Mouse (Mus musculus): Measurements from ENCODE around the gene Chit1. TPM values are rescaled to one million over a fixed set of nuclear protein-coding genes. Genes with fewer than 3 reads are reported as not detected.

The Chit1 gene
- polyA plus RNA-seq, 1 experiment from 2014 or later = not detected

DNA sequence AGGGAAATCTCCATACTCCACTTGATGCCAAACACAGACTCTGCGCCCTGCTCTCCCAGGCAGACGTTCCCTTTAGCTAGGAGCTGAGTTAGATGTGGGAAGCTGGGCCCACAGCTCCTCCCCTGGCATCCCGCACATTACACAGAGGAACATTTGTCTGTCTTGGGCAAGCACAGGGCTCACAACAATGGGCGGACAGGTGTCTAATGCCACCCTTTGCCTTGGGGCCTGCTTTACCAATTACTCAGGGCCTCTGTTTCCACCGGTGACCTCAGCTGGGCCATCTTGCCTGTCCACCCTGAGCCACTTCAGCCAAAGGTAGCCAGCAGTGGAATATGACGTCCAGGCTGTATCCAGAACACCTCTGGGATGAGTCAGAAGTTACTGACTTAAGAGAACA is 50.4 kb downstream of the Chit1 start:
- no peak for ATAC-seq
- H3K9me3 ChIP-seq = no peaks in the 10 kb centered on the region
- WGBS = 78% methylated on average over 6 of the region's 6 CpGs

DNA sequence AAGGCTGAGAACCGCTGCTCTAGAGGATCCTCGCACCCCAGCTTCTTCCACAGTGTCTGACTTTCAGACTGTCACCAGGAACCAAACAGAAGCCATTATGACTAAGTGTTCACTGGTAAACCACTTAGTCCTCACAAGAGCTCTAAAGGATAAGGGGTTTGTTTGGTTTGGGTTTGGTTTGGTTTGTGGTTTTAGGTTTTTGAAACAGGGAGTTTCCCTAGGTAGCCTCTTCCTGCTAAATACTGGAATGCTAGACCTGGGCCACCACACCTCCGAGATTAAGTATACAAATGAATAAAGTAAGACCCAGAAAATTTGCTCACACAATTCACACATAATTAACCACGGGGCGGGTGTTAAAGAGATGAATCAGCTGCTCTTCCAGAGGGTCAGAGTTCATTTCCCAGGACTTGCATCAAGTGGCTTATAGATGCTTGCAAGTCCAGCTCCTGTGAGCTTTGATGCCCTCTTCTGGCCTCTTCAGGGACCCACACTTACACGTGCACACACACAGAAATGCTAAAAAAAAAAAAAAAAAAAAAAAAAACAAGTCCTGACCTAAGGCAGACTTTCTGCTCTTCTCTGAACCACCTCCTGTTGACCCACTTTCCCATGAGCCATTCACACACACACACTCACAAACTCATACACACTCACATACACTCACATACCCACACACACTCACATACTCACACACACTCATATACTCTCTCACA is 51.6 kb downstream of the Chit1 start:
- Histone ChIP-seq H3K4me1 (replicated peaks) (no peaks in the 10 kb centered on the region), H3K9me3 (no peaks in the 10 kb centered on the region), H3K36me3 (no peaks in the 10 kb centered on the region), H3K27ac (no peak overlapping the region), H3K4me2 (replicated peaks) (no peak overlapping the region), H3K4me3 (replicated peaks) (no peak overlapping the region), H3K9ac (no peak overlapping the region), H3K27me3 (replicated peaks) (no peaks in the 10 kb centered on the region)
- WGBS = 86% methylated on average over 6 of the region's 6 CpGs
- no peak for ATAC-seq

More for the DNA sequence above, 50.4 kb downstream of the Chit1 start:
- no peak overlapping the region for H3K4me3 ChIP-seq (replicated peaks)
- H3K9ac ChIP-seq = no peak overlapping the region
- no peak overlapping the region for H3K27ac ChIP-seq
- no peaks in the 10 kb centered on the region for H3K36me3 ChIP-seq
- no peak overlapping the region for H3K4me2 ChIP-seq (replicated peaks)
- no peaks in the 10 kb centered on the region for H3K27me3 ChIP-seq (replicated peaks)
- H3K4me1 ChIP-seq (replicated peaks) = no peaks in the 10 kb centered on the region

DNA sequence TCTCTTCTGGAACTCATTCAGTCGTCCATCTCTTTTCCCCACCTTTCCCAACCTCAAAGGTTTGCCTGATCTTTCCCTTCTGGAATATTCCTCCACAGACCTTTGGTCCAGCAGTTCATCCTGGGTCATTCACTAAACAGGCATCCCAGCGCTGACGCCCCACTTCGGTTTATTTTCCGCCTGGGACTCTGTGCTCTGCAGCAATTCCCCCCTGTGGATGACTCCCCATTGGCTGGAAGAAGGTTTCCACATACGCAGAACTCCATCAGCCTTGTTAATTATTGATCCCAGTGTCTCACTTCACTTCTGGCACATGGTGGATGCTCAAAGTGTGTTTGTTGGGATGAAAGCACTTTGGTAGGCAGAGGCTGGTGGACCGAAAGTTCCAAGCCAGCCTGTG is 52.4 kb downstream of the Chit1 start:
- no peaks in the 10 kb centered on the region for H3K36me3 ChIP-seq
- H3K9ac ChIP-seq = no peak overlapping the region
- H3K4me3 ChIP-seq (replicated peaks) = no peak overlapping the region
- no peaks in the 10 kb centered on the region for H3K27me3 ChIP-seq (replicated peaks)
- no peaks in the 10 kb centered on the region for H3K4me1 ChIP-seq (replicated peaks)
- WGBS = 77% methylated on average over 7 of the region's 7 CpGs
- no peak overlapping the region for H3K27ac ChIP-seq
- 0 out of 2 replicates have a peak, but pooled peaks have one; percentile 41 for ATAC-seq
- H3K9me3 ChIP-seq = no peaks in the 10 kb centered on the region
- no peak overlapping the region for H3K4me2 ChIP-seq (replicated peaks)

- WGBS = 64% methylated on average over 4 of the region's 4 CpGs
- Histone ChIP-seq H3K4me3 (replicated peaks) (no peak overlapping the region), H3K4me2 (replicated peaks) (no peak overlapping the region), H3K27ac (no peak overlapping the region), H3K9me3 (no peaks in the 10 kb centered on the region), H3K36me3 (no peaks in the 10 kb centered on the region), H3K9ac (no peak overlapping the region), H3K4me1 (replicated peaks) (0 out of 2 replicates have a peak, but pooled peaks cover 4% of the 10 kb centered on the region), H3K27me3 (replicated peaks) (no peaks in the 10 kb centered on the region)
- no peak for ATAC-seq
Observed at GRCm38 (mm10) chr1:134164454-134164853, 53.4 kb downstream of the Chit1 start.

DNA sequence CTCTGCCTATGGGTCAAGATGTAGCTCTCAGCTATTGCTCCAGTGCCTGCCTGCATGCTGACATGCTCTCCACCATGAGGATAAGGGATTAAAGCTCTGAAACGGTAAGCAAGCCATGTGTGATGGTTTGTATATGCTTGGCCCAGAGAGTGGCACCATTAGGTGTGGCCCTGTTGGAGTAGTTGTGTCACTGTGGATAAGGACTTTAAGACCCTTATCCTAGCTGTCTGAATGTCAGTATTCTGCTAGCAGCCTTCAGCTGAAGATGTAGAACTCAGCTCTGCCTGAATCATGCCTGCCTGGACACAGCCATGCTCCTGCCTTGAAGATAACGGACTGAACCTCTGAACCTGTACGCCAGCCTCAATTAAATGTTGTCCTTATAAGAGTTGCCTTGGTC is 55.5 kb downstream of the Chit1 start:
- Histone ChIP-seq H3K4me1 (replicated peaks) (0 out of 2 replicates have a peak, but pooled peaks cover 4% of the 10 kb centered on the region), H3K27me3 (replicated peaks) (no peaks in the 10 kb centered on the region), H3K9me3 (no peaks in the 10 kb centered on the region), H3K27ac (no peak overlapping the region), H3K4me2 (replicated peaks) (no peak overlapping the region), H3K9ac (no peak overlapping the region), H3K36me3 (no peaks in the 10 kb centered on the region), H3K4me3 (replicated peaks) (no peak overlapping the region)
- 92% methylated on average over 3 of the region's 3 CpGs for WGBS
- ATAC-seq = no peak

DNA sequence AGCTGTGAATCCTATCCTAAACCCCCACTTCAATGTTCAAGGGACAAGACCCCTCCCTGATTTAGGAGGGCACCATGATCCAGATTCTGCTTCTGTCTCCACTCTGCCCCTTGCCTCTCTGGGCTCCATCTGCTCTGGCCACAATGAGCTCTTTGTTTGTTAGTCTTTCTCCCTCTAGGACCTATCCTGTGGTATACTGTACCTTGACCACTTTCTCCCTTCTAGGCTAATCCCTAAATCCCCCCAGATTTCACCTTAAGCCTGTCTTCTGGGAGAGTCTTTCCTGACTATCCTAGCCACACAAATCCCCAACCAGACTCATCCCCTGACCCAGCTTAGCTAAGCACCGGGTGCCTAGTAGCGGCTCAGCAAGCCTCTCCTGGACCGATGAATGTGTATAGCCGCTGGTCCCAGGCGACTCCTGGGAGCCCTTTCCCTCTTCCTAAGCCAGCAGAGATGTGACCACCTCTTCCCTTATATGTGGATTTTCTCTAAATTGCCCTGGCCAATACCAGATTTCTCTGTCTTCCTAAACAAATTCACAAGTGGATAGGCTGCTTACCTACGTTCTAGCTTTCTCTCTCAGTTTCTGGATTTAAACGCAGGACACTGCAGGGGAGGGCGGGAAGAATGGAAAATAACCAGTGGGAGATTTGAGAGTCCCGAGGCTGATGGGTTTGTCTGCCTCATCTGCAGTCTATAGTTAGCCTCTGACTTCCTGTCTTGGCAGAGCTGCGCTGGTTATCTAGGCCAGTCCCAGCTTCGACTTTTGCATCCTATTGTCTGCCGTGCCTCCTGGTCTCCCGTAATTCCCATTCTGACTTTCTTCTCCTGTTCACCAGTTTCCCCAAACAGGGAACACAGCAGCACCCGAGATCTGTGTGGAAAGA is 56.6 kb downstream of the Chit1 start:
- no peak overlapping the region for H3K27ac ChIP-seq
- H3K27me3 ChIP-seq (replicated peaks) = no peaks in the 10 kb centered on the region
- H3K36me3 ChIP-seq = no peaks in the 10 kb centered on the region
- no peak for ATAC-seq
- H3K9me3 ChIP-seq = no peaks in the 10 kb centered on the region
- 0 out of 2 replicates have a peak, but pooled peaks cover 4% of the 10 kb centered on the region for H3K4me1 ChIP-seq (replicated peaks)
- no peak overlapping the region for H3K4me2 ChIP-seq (replicated peaks)
- no peak overlapping the region for H3K9ac ChIP-seq
- H3K4me3 ChIP-seq (replicated peaks) = no peak overlapping the region
- 60% methylated on average over 14 of the region's 14 CpGs for WGBS

- Histone ChIP-seq H3K9ac (no peak overlapping the region), H3K4me1 (replicated peaks) (0 out of 2 replicates have a peak, but pooled peaks cover 4% of the 10 kb centered on the region), H3K27ac (no peak overlapping the region), H3K36me3 (no peaks in the 10 kb centered on the region), H3K4me2 (replicated peaks) (no peak overlapping the region), H3K27me3 (replicated peaks) (no peaks in the 10 kb centered on the region), H3K9me3 (no peaks in the 10 kb centered on the region), H3K4me3 (replicated peaks) (no peak overlapping the region)
- ATAC-seq = peak; percentile 91
- 66% methylated on average over 3 of the region's 3 CpGs for WGBS
Observed at GRCm38 (mm10) chr1:134168567-134168966, 57.5 kb downstream of the Chit1 start.

DNA sequence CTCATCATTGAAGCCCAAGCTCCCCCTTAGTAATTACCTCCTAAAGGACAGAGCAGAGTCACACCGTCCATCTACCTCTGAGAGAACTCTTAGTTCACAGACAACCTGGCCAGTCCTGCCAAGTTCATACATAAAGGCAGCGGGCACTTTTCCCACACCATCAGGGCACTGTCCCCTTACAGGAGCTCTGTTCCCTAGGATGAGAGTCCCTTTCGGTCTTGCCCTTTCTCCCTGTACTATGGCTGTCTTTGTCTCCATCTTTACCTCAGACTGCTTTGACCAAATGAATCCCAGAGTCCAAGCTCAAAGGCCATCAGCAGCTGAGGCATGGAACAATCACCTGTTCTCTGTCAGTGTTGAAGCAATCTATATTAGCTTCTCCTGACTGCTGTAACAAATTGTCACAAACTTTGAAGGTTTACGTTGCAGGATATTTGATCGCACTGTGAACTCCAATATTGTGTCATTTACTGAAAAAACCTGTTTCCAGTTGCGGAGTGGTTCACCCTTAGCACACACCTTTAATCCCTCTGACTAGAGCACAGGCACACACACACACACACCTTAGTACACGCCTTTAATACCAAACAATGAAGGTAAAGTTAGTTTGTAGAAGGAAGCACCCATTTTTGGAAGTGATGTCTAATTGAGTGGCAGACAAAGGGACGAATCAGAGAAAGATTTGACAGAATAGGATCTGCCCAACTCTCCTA is 58.1 kb downstream of the Chit1 start:
- ATAC-seq = no peak
- Histone ChIP-seq H3K27me3 (replicated peaks) (no peaks in the 10 kb centered on the region), H3K4me3 (replicated peaks) (no peak overlapping the region), H3K4me2 (replicated peaks) (no peak overlapping the region), H3K27ac (no peak overlapping the region), H3K9me3 (no peaks in the 10 kb centered on the region), H3K4me1 (replicated peaks) (0 out of 2 replicates have a peak, but pooled peaks cover 4% of the 10 kb centered on the region), H3K36me3 (no peaks in the 10 kb centered on the region), H3K9ac (no peak overlapping the region)
- 86% methylated on average over 8 of the region's 8 CpGs for WGBS

- ATAC-seq = no peak
- 63% methylated on average over 7 of the region's 7 CpGs for WGBS
Observed at GRCm38 (mm10) chr1:134173081-134173480, 62.0 kb downstream of the Chit1 start.

GRCm38 (mm10) chr1:134177976-134178375 is 66.9 kb downstream of the Chit1 start:
- no peaks in the 10 kb centered on the region for H3K4me1 ChIP-seq (replicated peaks)
- ATAC-seq = no peak
- no peaks in the 10 kb centered on the region for H3K27me3 ChIP-seq (replicated peaks)
- H3K4me3 ChIP-seq (replicated peaks) = no peak overlapping the region
- H3K9ac ChIP-seq = no peak overlapping the region
- H3K9me3 ChIP-seq = no peaks in the 10 kb centered on the region
- 82% methylated on average over 5 of the region's 5 CpGs for WGBS
- no peak overlapping the region for H3K27ac ChIP-seq
- H3K4me2 ChIP-seq (replicated peaks) = no peak overlapping the region
- H3K36me3 ChIP-seq = no peaks in the 10 kb centered on the region

More at GRCm38 (mm10) chr1:134173081-134173480, 62.0 kb downstream of the Chit1 start:
- no peak overlapping the region for H3K4me2 ChIP-seq (replicated peaks)
- H3K4me3 ChIP-seq (replicated peaks) = no peak overlapping the region
- H3K27ac ChIP-seq = no peak overlapping the region
- no peaks in the 10 kb centered on the region for H3K9me3 ChIP-seq
- H3K36me3 ChIP-seq = no peaks in the 10 kb centered on the region
- no peak overlapping the region for H3K9ac ChIP-seq
- H3K4me1 ChIP-seq (replicated peaks) = 0 out of 2 replicates have a peak, but pooled peaks cover 4% of the 10 kb centered on the region
- no peaks in the 10 kb centered on the region for H3K27me3 ChIP-seq (replicated peaks)

DNA sequence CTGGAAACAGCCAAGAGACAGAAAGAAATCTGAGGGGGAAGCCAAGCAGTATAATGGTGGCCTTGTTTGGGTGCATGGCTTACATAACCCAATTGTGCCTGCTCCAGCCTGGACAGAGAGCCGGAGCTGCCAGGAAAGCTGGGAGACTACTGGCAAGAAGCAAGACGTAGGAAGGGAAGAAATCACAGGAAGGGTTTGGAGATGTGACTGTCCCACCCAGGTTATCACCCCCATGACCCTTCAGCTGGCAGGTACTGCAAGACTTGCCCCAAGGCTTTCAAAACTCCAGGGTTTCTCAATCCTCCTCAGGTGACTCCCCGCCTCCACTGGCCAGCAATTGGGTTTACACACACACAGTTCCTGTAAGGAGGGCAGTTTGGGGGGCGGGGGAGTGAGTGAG is 71.0 kb downstream of the Chit1 start, which contains the start of gene Chil1:
Gene Chil1, plus strand, starts transcription at position 152 of the 400 bp plus-strand sequence.
- ATAC-seq = no peak
- no peaks in the 10 kb centered on the region; the same call in 1 of the 2 replicates for H3K27me3 ChIP-seq (replicated peaks)
- H3K9me3 ChIP-seq = no peaks in the 10 kb centered on the region
- no peak within 1 kb of the TSS for H3K4me3 ChIP-seq (replicated peaks)
- H3K4me1 ChIP-seq (replicated peaks) = no peaks in the 10 kb centered on the region
- no peak within 1 kb of the TSS for H3K27ac ChIP-seq
- no peak within 1 kb of the TSS for H3K4me2 ChIP-seq (replicated peaks)
- WGBS = 61% methylated on average over 4 of the region's 4 CpGs
- no peak within 1 kb of the TSS for H3K9ac ChIP-seq
- H3K36me3 ChIP-seq = no peaks in the 10 kb centered on the region

- no peak overlapping the region for H3K27ac ChIP-seq
- no peaks in the 10 kb centered on the region for H3K9me3 ChIP-seq
- no peaks in the 10 kb centered on the region for H3K36me3 ChIP-seq
- no peaks in the 10 kb centered on the region for H3K4me1 ChIP-seq (replicated peaks)
- WGBS = 77% methylated on average over 4 of the region's 4 CpGs
- H3K4me2 ChIP-seq (replicated peaks) = no peak overlapping the region
- no peak overlapping the region for H3K4me3 ChIP-seq (replicated peaks)
- no peak for ATAC-seq
- no peaks in the 10 kb centered on the region; the same call in 1 of the 2 replicates for H3K27me3 ChIP-seq (replicated peaks)
- H3K9ac ChIP-seq = no peak overlapping the region
Observed at GRCm38 (mm10) chr1:134184089-134184488, 73.0 kb downstream of the Chit1 start.

Data from intestine, embryonic 15.5 days (tissue).